11 mouse cellular contexts compared by ENCODE assay signal in the genomic region with DNA sequence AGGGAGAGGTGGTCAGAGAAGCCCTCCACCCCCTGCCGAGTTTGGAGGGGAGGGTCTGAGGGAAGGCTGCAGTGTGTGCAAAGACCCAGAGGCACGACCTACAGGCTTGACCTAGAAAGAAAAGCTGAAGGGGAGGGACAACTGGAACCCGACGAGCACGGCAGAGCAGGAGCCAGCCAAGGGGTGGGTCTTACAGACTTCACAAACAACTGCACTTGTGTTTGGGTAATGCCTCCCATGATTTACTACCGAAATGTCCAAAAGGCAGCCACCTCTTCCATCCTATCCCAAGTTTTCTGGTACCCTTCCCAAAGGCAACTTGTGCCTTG. TPM values are rescaled to one million over a fixed set of nuclear protein-coding genes. Genes with fewer than 3 reads are reported as not detected.
DNase-seq lines count a peak whose midpoint lies in the region; ATAC-seq and TF ChIP-seq lines count a peak whose summit lies in the region.
"Had no signal": no experiment of that assay in that cellular context is flagged by ENCODE, and none has a peak within 500 bp of the region (broad histone marks: within the 10 kb centered on the region; RNA-seq: fewer than 3 reads in every experiment).

No protein-coding gene starts in this region.

- peaks cover 38% of the 10 kb centered on the region for H3K4me1 ChIP-seq in heart, embryonic 12.5 days (replicated peaks)
- peaks cover 74% of the 10 kb centered on the region for H3K4me1 ChIP-seq in hindbrain, embryonic 10.5 days (replicated peaks)
- H3K4me1 ChIP-seq in liver, postnatal 0 days (ENCODE audit: insufficient read depth): peaks cover 8% of the 10 kb centered on the region; the same call in 1 of the 2 replicates
- H3K4me1 ChIP-seq in thymus, adult 2 months (replicated peaks; ENCODE audit: control insufficient read depth, insufficient read depth, low read length): no peaks in the 10 kb centered on the region

- DNase-seq in heart, postnatal 25 days (ENCODE audit: low spot score): no peak
- DNase-seq in ES-CJ7 (ENCODE audit: low read depth, low spot score): peak; percentile 71
- no peak for DNase-seq in hindbrain, embryonic 10.5 days (ENCODE audit: low spot score)
- DNase-seq in liver, postnatal 0 days: no peak
- no peak for DNase-seq in cerebellum, postnatal 10 days
- DNase-seq in thymus, adult 2 months: no peak
- no peak for DNase-seq in layer of hippocampus, postnatal 10 days (ENCODE audit: low spot score in 2 of 2)
- DNase-seq: B cell, adult 2 months; heart, adult 18-20 months had no signal

- no peak for ATAC-seq in heart, embryonic 12.5 days (ENCODE audit: insufficient number of reproducible peaks, low FRiP score)
- ATAC-seq in liver, postnatal 0 days: no peak

- peaks cover 98% of the 10 kb centered on the region for H3K27me3 ChIP-seq in heart, embryonic 12.5 days (replicated peaks)
- H3K27me3 ChIP-seq in hindbrain, embryonic 10.5 days (ENCODE audit: insufficient read depth, poor library complexity, severe bottlenecking): peaks cover 100% of the 10 kb centered on the region
- peaks cover 33% of the 10 kb centered on the region for H3K27me3 ChIP-seq in liver, postnatal 0 days (ENCODE audit: insufficient read depth, low read length)
- H3K27me3 ChIP-seq in thymus, adult 2 months (ENCODE audit: control insufficient read depth, insufficient read depth, low read length): peaks cover 11% of the 10 kb centered on the region; the same call in 1 of the 2 replicates

- no peak overlapping the region for H3K9ac ChIP-seq in heart, embryonic 12.5 days
- H3K9ac ChIP-seq in liver, postnatal 0 days (replicated peaks): no peak overlapping the region

- H3K4me2 ChIP-seq in heart, embryonic 12.5 days: no peak overlapping the region; the same call in 1 of the 2 replicates
- H3K4me2 ChIP-seq in liver, postnatal 0 days (ENCODE audit: low read depth, low read length): 0 out of 2 replicates have a peak overlapping the region, but pooled peaks have one; percentile 48

- no peak for TF ChIP-seq POLR2A in thymus, adult 2 months (IDR thresholded peaks at IDR 0.05; ENCODE audit: control insufficient read depth, extremely low read depth, insufficient read depth, low read length, poor library complexity)

- H3K4me3 ChIP-seq in heart, embryonic 12.5 days: peak overlapping the region; percentile 36; the same call in 1 of the 2 replicates
- peak overlapping the region; percentile 40 for H3K4me3 ChIP-seq in hindbrain, embryonic 10.5 days
- H3K4me3 ChIP-seq in liver, postnatal 0 days (ENCODE audit: low read depth, low read length): no peak overlapping the region
- H3K4me3 ChIP-seq in thymus, adult 2 months (ENCODE audit: control insufficient read depth, insufficient read depth, low read length): no peak overlapping the region

- H3K36me3 ChIP-seq in heart, embryonic 12.5 days: no peaks in the 10 kb centered on the region
- no peaks in the 10 kb centered on the region for H3K36me3 ChIP-seq in hindbrain, embryonic 10.5 days
- no peaks in the 10 kb centered on the region for H3K36me3 ChIP-seq in liver, postnatal 0 days (replicated peaks; ENCODE audit: insufficient read depth, low read length)
- no peaks in the 10 kb centered on the region for H3K36me3 ChIP-seq in thymus, adult 2 months (ENCODE audit: control insufficient read depth, insufficient read depth, low read length)

- no peaks in the 10 kb centered on the region for H3K9me3 ChIP-seq in heart, embryonic 12.5 days (replicated peaks)
- H3K9me3 ChIP-seq in hindbrain, embryonic 10.5 days: no peaks in the 10 kb centered on the region
- no peaks in the 10 kb centered on the region for H3K9me3 ChIP-seq in liver, postnatal 0 days (ENCODE audit: low read length)
- H3K9me3 ChIP-seq: megakaryocyte, embryonic 14.5 days had no signal

- WGBS in heart, embryonic 12.5 days: 3% methylated on average over 6 of the region's 6 CpGs
- WGBS in hindbrain, embryonic 10.5 days: 0% methylated on average over 6 of the region's 6 CpGs
- 0% methylated on average over 6 of the region's 6 CpGs for WGBS in liver, postnatal 0 days (ENCODE audit: insufficient replicate concordance)
- 2% methylated on average over 6 of the region's 6 CpGs for WGBS in thymus, adult 2 months

- TF ChIP-seq CTCF in liver, postnatal 0 days (IDR thresholded peaks at IDR 0.05; ENCODE audit: low read depth): no peak
- no peak for TF ChIP-seq CTCF in thymus, adult 2 months (IDR thresholded peaks at IDR 0.05; ENCODE audit: borderline replicate concordance, control insufficient read depth, extremely low read depth, insufficient read depth, low read length, poor library complexity)

- intact Hi-C loops in heart, postnatal 25 days (cut with DNase I): no loop called here

- no peak for TF ChIP-seq EP300 in liver, postnatal 0 days (IDR thresholded peaks at IDR 0.05; ENCODE audit: low read depth)

- no peak overlapping the region for H3K27ac ChIP-seq in heart, embryonic 12.5 days (ENCODE audit: poor library complexity, severe bottlenecking)
- 0 out of 2 replicates have a peak overlapping the region, but pooled peaks have one; percentile 12 for H3K27ac ChIP-seq in hindbrain, embryonic 10.5 days
- no peak overlapping the region for H3K27ac ChIP-seq in liver, postnatal 0 days (ENCODE audit: low read depth)
- no peak overlapping the region for H3K27ac ChIP-seq in thymus, adult 2 months (ENCODE audit: control insufficient read depth, insufficient read depth, low read length)

RNA-seq across cellular contexts. Expression of a gene that starts 58.9 kb away (rescaled TPM):
- 0.04 and 0.06 TPM in 2 replicates for polyA plus RNA-seq in heart, embryonic 12.5 days (2016; fragmentation: Nextera tagmentation; extraction: Ambion mirVana)
- under 1 TPM; 0.17 to 0.21 TPM for total RNA-seq in heart, postnatal 25 days (2021)
- 2.5 and 7.7 TPM in 2 replicates for polyA plus RNA-seq in hindbrain, embryonic 10.5 days (2016; fragmentation: Nextera tagmentation; extraction: Ambion mirVana)
- polyA plus RNA-seq in liver, postnatal 0 days (2015; fragmentation: Nextera tagmentation; extraction: Ambion mirVana): not detected in 2 replicates
- 0.04 and 0.10 TPM in 2 replicates for polyA plus RNA-seq in thymus, adult 2 months (2012; rRNA removed)
- total RNA-seq in layer of hippocampus, postnatal 10 days (2021): under 1 TPM in 1 of 2 experiments, not detected in 1; 0.27 TPM

Comparison
In these comparisons a context has a peak if more than half of its experiments do, and no peak if none do; other contexts are left out.
1. H3K4me3 ChIP-seq: peak in heart, embryonic 12.5 days (single experiment) and hindbrain, embryonic 10.5 days (single experiment); none in liver, postnatal 0 days (single experiment) and thymus, adult 2 months (single experiment).